Mouse (Mus musculus) spleen, embryonic (tissue): ENCODE measurements around the gene Chdh.

Source experiments
- CTCF ChIA-PET: fragments of 350-600 bp; sonication (Branson Sonifier 250); formaldehyde crosslinking; loops from one replicate; lab custom pipeline; 2022; lab: Charles Lee

Gene Chdh

DNA sequence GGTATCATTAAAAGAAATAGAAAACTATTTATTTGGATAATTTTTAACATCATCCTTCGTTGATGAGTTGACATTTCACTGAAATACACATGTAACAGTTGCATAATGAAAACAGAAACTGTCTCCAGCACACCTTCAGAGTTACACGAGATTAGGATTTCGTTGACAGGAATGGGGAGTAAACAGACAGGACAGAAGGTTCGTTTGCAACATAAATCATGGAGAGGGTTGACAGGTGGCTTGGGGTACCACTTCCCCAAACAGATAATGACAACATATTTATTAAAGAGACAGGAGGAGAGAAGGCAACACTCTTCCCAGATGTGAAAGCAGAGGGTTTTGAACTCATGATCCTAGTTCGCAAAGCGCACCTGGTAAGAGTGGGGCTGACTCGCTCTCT lies 46.1 kb downstream of the Chdh start:
- CTCF ChIA-PET, result no interaction called here

DNA sequence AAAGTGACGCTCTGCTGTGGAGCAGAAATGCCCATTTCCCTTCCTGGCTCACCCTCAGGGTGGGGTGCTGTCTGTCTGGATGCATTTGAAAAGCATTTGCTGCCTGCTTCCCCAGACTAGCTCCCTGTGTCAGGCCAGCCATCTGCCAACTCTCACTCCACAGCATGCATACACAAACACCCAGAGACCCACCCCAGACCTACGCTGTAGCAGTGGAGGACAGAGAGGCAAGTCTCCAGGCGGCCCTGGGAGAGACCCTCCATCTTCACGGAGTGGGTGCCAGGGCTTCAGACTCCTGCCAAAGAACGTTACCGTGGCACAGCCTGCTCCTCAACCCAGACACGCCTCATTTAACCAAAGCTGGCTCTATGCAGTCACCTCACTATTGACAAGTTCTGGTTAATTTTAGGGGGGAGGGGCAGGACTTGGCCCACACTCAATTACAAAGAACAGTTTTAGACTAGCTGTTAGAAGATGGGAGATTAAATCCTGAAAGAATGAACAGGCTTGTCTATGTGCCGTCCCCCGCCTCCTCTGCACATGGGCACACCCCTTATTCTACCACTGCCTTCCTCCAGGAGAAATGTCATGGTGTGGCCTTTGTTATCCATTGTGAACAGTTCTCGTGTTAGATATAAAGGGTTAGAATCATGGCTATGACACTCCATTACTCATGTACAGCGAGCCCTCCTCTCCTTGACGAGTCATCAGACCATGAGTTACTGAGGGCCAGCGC lies 47.4 kb downstream of the Chdh start:
- CTCF ChIA-PET, result no interaction called here

DNA sequence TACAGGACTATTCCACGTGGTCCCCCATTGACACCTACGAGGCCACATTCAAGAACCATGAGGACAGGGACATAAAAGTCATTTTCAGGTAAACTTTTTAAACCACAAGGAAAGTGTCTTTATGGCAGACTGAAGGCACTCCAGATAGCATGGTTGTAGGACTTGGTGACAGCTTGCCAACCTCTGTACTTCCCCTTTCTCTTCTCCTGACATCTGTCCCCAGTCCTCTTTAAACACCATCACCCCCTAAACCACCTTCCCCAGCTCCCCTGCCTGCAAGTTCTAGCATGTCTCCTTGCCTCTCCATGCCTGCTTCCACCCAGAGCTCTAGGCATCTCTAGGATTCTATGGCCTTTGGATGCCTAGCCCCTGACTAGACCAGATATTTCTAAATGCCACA lies 56.0 kb downstream of the Chdh start:
- CTCF ChIA-PET, result no interaction called here

GRCm38 (mm10) chr14:30066752-30067151 lies 57.9 kb downstream of the Chdh start:
- CTCF ChIA-PET, result interaction anchor here (1.1 kb wide), 1 partner anchor 19 kb away, joined by 3 read pairs; no protein-coding TSS in a partner anchor

GRCm38 (mm10) chr14:30068566-30068965 lies 59.7 kb downstream of the Chdh start:
- CTCF ChIA-PET, result interaction anchor here (0.6 to 0.7 kb wide), 2 partner anchors 146 to 709 kb away, joined by 6 to 18 read pairs; no protein-coding TSS in a partner anchor

- CTCF ChIA-PET, result no interaction called here
These were observed 66.6 kb downstream of the Chdh start for GRCm38 (mm10) chr14:30075268-30075887.

DNA sequence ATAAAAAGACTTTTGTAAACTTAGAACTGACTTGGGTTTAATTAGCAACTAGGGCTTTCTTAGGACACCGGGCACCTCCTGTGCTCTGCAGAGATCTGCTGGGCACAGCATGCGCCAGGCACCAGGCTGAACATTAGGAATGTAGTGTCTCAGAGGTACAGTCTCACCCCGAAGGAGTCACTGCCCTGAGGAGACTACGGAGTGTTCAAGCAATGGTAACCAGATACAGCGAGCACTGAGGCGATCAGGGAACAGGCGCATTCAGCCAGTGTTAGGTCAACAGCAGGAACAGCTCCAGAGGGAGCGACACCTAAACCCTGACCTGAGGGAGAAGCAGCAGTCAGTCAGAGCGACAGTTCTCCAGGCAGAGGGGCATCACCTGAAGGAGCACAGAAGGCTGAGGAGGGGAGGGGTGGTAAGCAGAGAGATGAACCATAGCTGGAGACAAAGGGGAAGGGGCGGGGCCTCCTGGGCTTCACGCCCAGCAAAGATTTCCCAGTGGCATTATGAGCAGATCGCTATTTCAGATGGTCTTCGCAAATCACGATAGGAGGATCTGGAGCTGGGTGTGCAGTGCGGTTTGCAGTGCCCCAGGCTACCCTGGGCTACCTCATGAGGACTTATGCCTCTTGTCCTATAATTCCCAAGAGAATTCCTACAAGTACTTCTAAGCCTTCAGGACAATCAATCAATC lies 69.4 kb downstream of the Chdh start:
- CTCF ChIA-PET, result no interaction called here

DNA sequence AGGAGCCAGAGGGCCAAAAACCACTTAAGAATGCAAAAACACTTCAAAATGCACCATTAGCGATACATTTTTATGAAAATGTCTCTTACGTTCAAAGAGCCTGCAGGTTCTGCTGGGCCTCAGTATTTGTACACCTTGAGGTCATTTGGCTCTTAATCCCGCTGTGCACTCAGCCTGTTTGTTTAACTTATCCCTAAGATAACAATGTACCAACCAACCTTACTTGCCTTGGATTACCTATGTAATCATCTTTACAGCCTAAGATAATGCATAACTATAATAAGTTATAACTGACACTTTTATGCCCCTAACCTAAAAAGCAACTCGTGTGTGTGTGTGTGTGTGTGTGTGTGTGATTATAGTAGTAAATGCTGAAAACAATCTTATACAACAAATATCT lies 70.9 kb downstream of the Chdh start:
- CTCF ChIA-PET, result no interaction called here
